Mouse (Mus musculus) olfactory bulb, adult 2 months (tissue): ENCODE measurements around the gene Anks1. TPM values are rescaled to one million over a fixed set of nuclear protein-coding genes. Genes with fewer than 3 reads are reported as not detected.

Experiments
- H3K27ac ChIP-seq: fragments of 200-500 bp; 2 replicates; pipeline ENCODE4 v1.5.1; 2012; ENCODE audit warnings: low read depth, low read length; ENCODE audit not compliant: insufficient read depth
- H3K4me1 ChIP-seq: fragments of 200-500 bp; 2 replicates; pipeline ENCODE4 v1.6.1; 2012; ENCODE audit warnings: low read length; ENCODE audit not compliant: control insufficient read depth, insufficient read depth
- H3K4me3 ChIP-seq: fragments of 200-500 bp; 2 replicates; pipeline ENCODE4 v1.5.1; 2012; ENCODE audit warnings: mild to moderate bottlenecking, low read depth, low read length, moderate library complexity; ENCODE audit not compliant: insufficient read depth
- CTCF ChIP-seq: fragments of 200-500 bp; IDR thresholded peaks from 2 replicates; pipeline ENCODE4 v1.5.1; 2012; ENCODE audit warnings: low read depth, mild to moderate bottlenecking, low read length, moderate library complexity; ENCODE audit not compliant: insufficient read depth
- POLR2A ChIP-seq: fragments of 200-500 bp; IDR thresholded peaks from 2 replicates; pipeline ENCODE4 v1.6.1; 2012; ENCODE audit warnings: mild to moderate bottlenecking, low read depth, low read length, moderate library complexity; ENCODE audit not compliant: insufficient read depth
- WGBS: fragments of 180-500 bp; shearing (Covaris S2); methylation state at CpG from one replicate; pipeline ENCODE4 v1.1.7; 2018; 5-methylcytosine and 5-hydroxymethylcytosine counted together
- polyA plus RNA-seq: library from polyadenylated mRNA; stranded (reverse); fragments of >200 nt; gene quantifications from 2 replicates; pipeline ENCODE4 v1.2.4, GENCODE M21; 2012; ENCODE audit warnings: low replicate concordance; ENCODE audit not compliant: missing spikeins, insufficient read depth, insufficient read length

Anks1 gene
- polyA plus RNA-seq, 1 experiment = not detected

- WGBS = 2% methylated on average over 25 of the region's 25 CpGs
- TF ChIP-seq POLR2A (no peak), CTCF (peak; percentile 78; the same call in 1 of the 2 replicates)
- H3K27ac ChIP-seq = no peak overlapping the region
These were observed 170.5 kb downstream of the Anks1 start for GRCm38 (mm10) chr17:28079618-28080017.

GRCm38 (mm10) chr17:28080045-28080816 lies 171.1 kb downstream of the Anks1 start, which contains the start of gene Tcp11:
Gene Tcp11, minus strand, starts transcription at chr17:28080639.
- no peak for TF ChIP-seq CTCF
- TF ChIP-seq POLR2A = no peak
- 1% methylated on average over 55 of the region's 57 CpGs for WGBS
- H3K27ac ChIP-seq = no peak within 1 kb of the TSS
- H3K4me1 ChIP-seq = peaks cover 7% of the 10 kb centered on the region; the same call in 1 of the 2 replicates
- H3K4me3 ChIP-seq = peak within 1 kb of the TSS; percentile 54

More at GRCm38 (mm10) chr17:28079618-28080017, 170.5 kb downstream of the Anks1 start:
- Histone ChIP-seq H3K4me3 (peak overlapping the region; percentile 54), H3K4me1 (peaks cover 7% of the 10 kb centered on the region; the same call in 1 of the 2 replicates)

GRCm38 (mm10) chr17:28080817-28081165 lies 171.7 kb downstream of the Anks1 start:
- Histone ChIP-seq H3K4me3 (no peak overlapping the region), H3K27ac (no peak overlapping the region), H3K4me1 (peaks cover 7% of the 10 kb centered on the region; the same call in 1 of the 2 replicates)
- TF ChIP-seq POLR2A = no peak
- TF ChIP-seq CTCF = no peak
- 15% methylated on average over 9 of the region's 9 CpGs for WGBS

- WGBS = 61% methylated on average over 9 of the region's 9 CpGs
- TF ChIP-seq CTCF (peak; percentile 41; the same call in 1 of the 2 replicates), POLR2A (no peak)
- H3K27ac ChIP-seq = no peak overlapping the region
- H3K4me1 ChIP-seq = peaks cover 7% of the 10 kb centered on the region; the same call in 1 of the 2 replicates
- H3K4me3 ChIP-seq = no peak overlapping the region
These were observed 172.3 kb downstream of the Anks1 start for GRCm38 (mm10) chr17:28081385-28081784.

GRCm38 (mm10) chr17:28081856-28082255 lies 172.8 kb downstream of the Anks1 start:
- TF ChIP-seq POLR2A (no peak), CTCF (no peak)
- peaks cover 7% of the 10 kb centered on the region; the same call in 1 of the 2 replicates for H3K4me1 ChIP-seq
- 92% methylated on average over 7 of the region's 7 CpGs for WGBS
- H3K27ac ChIP-seq = no peak overlapping the region
- H3K4me3 ChIP-seq = no peak overlapping the region

- no peak overlapping the region for H3K4me3 ChIP-seq
- no peak overlapping the region for H3K27ac ChIP-seq
- peaks cover 7% of the 10 kb centered on the region; the same call in 1 of the 2 replicates for H3K4me1 ChIP-seq
- TF ChIP-seq POLR2A (no peak), CTCF (no peak)
- WGBS = 81% methylated on average over 13 of the region's 13 CpGs
These were observed 173.8 kb downstream of the Anks1 start for GRCm38 (mm10) chr17:28082863-28083262.

GRCm38 (mm10) chr17:28084395-28084905 lies 175.3 kb downstream of the Anks1 start:
- Histone ChIP-seq H3K4me1 (peaks cover 7% of the 10 kb centered on the region; the same call in 1 of the 2 replicates), H3K27ac (no peak overlapping the region), H3K4me3 (no peak overlapping the region)
- 40% methylated on average over 22 of the region's 22 CpGs for WGBS
- TF ChIP-seq CTCF (no peak), POLR2A (no peak)

- WGBS = 1% methylated on average over 16 of the region's 16 CpGs
- Histone ChIP-seq H3K4me3 (no peak overlapping the region), H3K27ac (no peak overlapping the region), H3K4me1 (peaks cover 3% of the 10 kb centered on the region; the same call in 1 of the 2 replicates)
- TF ChIP-seq POLR2A (no peak), CTCF (peak; percentile 83)
These were observed 175.9 kb downstream of the Anks1 start for GRCm38 (mm10) chr17:28084964-28085363.

- WGBS = 68% methylated on average over 5 of the region's 5 CpGs
- Histone ChIP-seq H3K4me3 (no peak overlapping the region), H3K4me1 (no peaks in the 10 kb centered on the region), H3K27ac (no peak overlapping the region)
- TF ChIP-seq POLR2A = no peak
- TF ChIP-seq CTCF = no peak
These were observed 178.3 kb downstream of the Anks1 start for GRCm38 (mm10) chr17:28087430-28087829.
